ENCODE assay signal across 9 mouse cellular contexts in the genomic region with DNA sequence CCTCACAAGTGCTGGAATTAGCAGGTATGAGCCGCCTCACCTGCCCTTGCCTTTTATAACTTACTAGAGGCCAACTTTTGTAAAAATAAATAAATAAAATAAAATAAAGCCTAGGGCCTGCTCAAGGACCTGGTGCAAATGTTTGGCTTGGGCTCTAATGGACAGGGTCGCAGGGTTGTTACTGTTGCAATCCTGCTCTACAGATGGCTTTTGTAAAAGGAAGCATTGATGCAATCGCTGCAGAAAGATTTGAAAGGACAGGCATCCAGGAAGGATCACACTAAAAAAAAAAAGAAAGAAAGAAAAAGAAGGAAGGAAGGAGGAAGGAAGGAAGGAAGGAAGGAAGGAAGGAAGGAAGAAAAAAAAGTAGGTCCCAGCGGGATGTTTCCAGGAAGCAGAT. TPM values are rescaled to one million over a fixed set of nuclear protein-coding genes. Genes with fewer than 3 reads are reported as not detected.
DNase-seq lines count a peak whose midpoint lies in the region; ATAC-seq and TF ChIP-seq lines count a peak whose summit lies in the region.
"Had no signal": no experiment of that assay in that cellular context is flagged by ENCODE, and none has a peak within 500 bp of the region (broad histone marks: within the 10 kb centered on the region; RNA-seq: fewer than 3 reads in every experiment).

No protein-coding gene starts in this region.

- H3K4me3 ChIP-seq in heart, embryonic 13.5 days = peak overlapping the region; percentile 93
- H3K4me3 ChIP-seq in hindbrain, embryonic 15.5 days = peak overlapping the region; percentile 98
- H3K4me3 ChIP-seq in midbrain, embryonic 13.5 days (replicated peaks) = peak overlapping the region; percentile 91
- no peak overlapping the region for H3K4me3 ChIP-seq in gastrocnemius, adult 2 months

- intact Hi-C loops in gastrocnemius, adult 2 months (cut with DNase I) = no loop called here

- no peak for DNase-seq in heart, postnatal 4 days
- peak; percentile 10 for DNase-seq in adipocyte (ENCODE audit: low spot score)
- no peak for DNase-seq in spleen, postnatal 36 days (ENCODE audit: low spot score in 2 of 2)
- DNase-seq in gastrocnemius, adult 2 months = no peak
- DNase-seq in gastrocnemius, postnatal 10 days = no peak
- DNase-seq: kidney, adult 11 months had no signal

- no peaks in the 10 kb centered on the region for H3K9me3 ChIP-seq in heart, embryonic 13.5 days
- H3K9me3 ChIP-seq in hindbrain, embryonic 15.5 days = no peaks in the 10 kb centered on the region
- H3K9me3 ChIP-seq in midbrain, embryonic 13.5 days = no peaks in the 10 kb centered on the region

- H3K4me1 ChIP-seq in heart, embryonic 13.5 days = peaks cover 21% of the 10 kb centered on the region
- H3K4me1 ChIP-seq in hindbrain, embryonic 15.5 days (replicated peaks) = peaks cover 26% of the 10 kb centered on the region
- peaks cover 19% of the 10 kb centered on the region for H3K4me1 ChIP-seq in midbrain, embryonic 13.5 days (replicated peaks)

- no peak overlapping the region; the same call in 1 of the 2 replicates for H3K9ac ChIP-seq in heart, embryonic 13.5 days
- no peak overlapping the region for H3K9ac ChIP-seq in hindbrain, embryonic 15.5 days
- H3K9ac ChIP-seq in midbrain, embryonic 13.5 days (replicated peaks) = no peak overlapping the region

- H3K36me3 ChIP-seq in heart, embryonic 13.5 days = no peaks in the 10 kb centered on the region
- no peaks in the 10 kb centered on the region for H3K36me3 ChIP-seq in hindbrain, embryonic 15.5 days
- H3K36me3 ChIP-seq in midbrain, embryonic 13.5 days = no peaks in the 10 kb centered on the region

- peaks cover 42% of the 10 kb centered on the region for H3K27me3 ChIP-seq in heart, embryonic 13.5 days (replicated peaks)
- peaks cover 19% of the 10 kb centered on the region; the same call in 1 of the 2 replicates for H3K27me3 ChIP-seq in hindbrain, embryonic 15.5 days
- H3K27me3 ChIP-seq in midbrain, embryonic 13.5 days = peaks cover 27% of the 10 kb centered on the region; the same call in 1 of the 2 replicates

- H3K27ac ChIP-seq in heart, embryonic 13.5 days (replicated peaks) = no peak overlapping the region
- H3K27ac ChIP-seq in hindbrain, embryonic 15.5 days (replicated peaks) = peak overlapping the region; percentile 91; the same call in 1 of the 2 replicates
- H3K27ac ChIP-seq in midbrain, embryonic 13.5 days = no peak overlapping the region
- no peak overlapping the region for H3K27ac ChIP-seq in gastrocnemius, adult 2 months

- no peak for ATAC-seq in heart, embryonic 13.5 days (ENCODE audit: extremely low read depth, insufficient number of reproducible peaks, low FRiP score, low TSS enrichment)
- no peak for ATAC-seq in hindbrain, embryonic 15.5 days (ENCODE audit: low FRiP score, low read depth)
- no peak for ATAC-seq in midbrain, embryonic 13.5 days

- no peak for TF ChIP-seq CTCF in gastrocnemius, adult 2 months (IDR thresholded peaks at IDR 0.05)

- peak overlapping the region; percentile 88 for H3K4me2 ChIP-seq in heart, embryonic 13.5 days
- H3K4me2 ChIP-seq in hindbrain, embryonic 15.5 days = peak overlapping the region; percentile 89
- H3K4me2 ChIP-seq in midbrain, embryonic 13.5 days (replicated peaks) = peak overlapping the region; percentile 86

- 76% methylated on average over 4 of the region's 4 CpGs for WGBS in heart, embryonic 13.5 days
- 73% methylated on average over 4 of the region's 4 CpGs for WGBS in hindbrain, embryonic 15.5 days
- 75% methylated on average over 4 of the region's 4 CpGs for WGBS in midbrain, embryonic 13.5 days

RNA-seq across cellular contexts. Expression of gene Ccsap, which starts 0.4 kb away (rescaled TPM):
- polyA plus RNA-seq in heart, embryonic 13.5 days (2015; fragmentation: Nextera tagmentation; extraction: Ambion mirVana) = 2.5 TPM in 2 replicates
- total RNA-seq in heart, postnatal 4 days (2021) = 1 to 10 TPM; 4.6 to 5.4 TPM
- 5.7 and 6.2 TPM in 2 replicates for polyA plus RNA-seq in hindbrain, embryonic 15.5 days (2015; fragmentation: Nextera tagmentation; extraction: Ambion mirVana)
- polyA plus RNA-seq in midbrain, embryonic 13.5 days (2015; fragmentation: Nextera tagmentation; extraction: Ambion mirVana) = 4.0 and 5.1 TPM in 2 replicates
- under 1 TPM; 0.42 to 0.46 TPM for total RNA-seq in gastrocnemius, adult 2 months (2021)
- 1 to 10 TPM; 1.9 to 2.5 TPM for total RNA-seq in gastrocnemius, postnatal 10 days (2021)

RNA-seq across cellular contexts. Expression of gene Acta1, which starts 34.2 kb away (rescaled TPM):
- 292 and 377 TPM in 2 replicates for polyA plus RNA-seq in heart, embryonic 13.5 days (2015; fragmentation: Nextera tagmentation; extraction: Ambion mirVana)
- 100 to 1,000 TPM; 369 to 594 TPM for total RNA-seq in heart, postnatal 4 days (2021)
- 8.0 and 10.5 TPM in 2 replicates for polyA plus RNA-seq in hindbrain, embryonic 15.5 days (2015; fragmentation: Nextera tagmentation; extraction: Ambion mirVana)
- polyA plus RNA-seq in midbrain, embryonic 13.5 days (2015; fragmentation: Nextera tagmentation; extraction: Ambion mirVana) = 2.3 and 3.1 TPM in 2 replicates
- over 10,000 TPM; 45,578 to 47,175 TPM for total RNA-seq in gastrocnemius, adult 2 months (2021)
- over 10,000 TPM; 50,548 to 53,307 TPM for total RNA-seq in gastrocnemius, postnatal 10 days (2021)

RNA-seq across cellular contexts. Expression of gene Rab4a, which starts 54.6 kb away (rescaled TPM):
- 33.2 and 36.2 TPM in 2 replicates for polyA plus RNA-seq in heart, embryonic 13.5 days (2015; fragmentation: Nextera tagmentation; extraction: Ambion mirVana)
- 10 to 100 TPM in 1 of 2 experiments, 1 to 10 TPM in 1; 9.4 to 12.0 TPM for total RNA-seq in heart, postnatal 4 days (2021)
- 77.5 and 82.2 TPM in 2 replicates for polyA plus RNA-seq in hindbrain, embryonic 15.5 days (2015; fragmentation: Nextera tagmentation; extraction: Ambion mirVana)
- polyA plus RNA-seq in midbrain, embryonic 13.5 days (2015; fragmentation: Nextera tagmentation; extraction: Ambion mirVana) = 64.0 and 65.7 TPM in 2 replicates
- 10 to 100 TPM; 12.0 to 12.4 TPM for total RNA-seq in gastrocnemius, adult 2 months (2021)
- total RNA-seq in gastrocnemius, postnatal 10 days (2021) = 10 to 100 TPM; 11.7 to 14.1 TPM

Comparison
In these comparisons a context has a peak if more than half of its experiments do, and no peak if none do; other contexts are left out.
1. RNA of gene Acta1, which starts 34.2 kb away (total RNA-seq): 50,548 to 53,307 TPM in gastrocnemius, postnatal 10 days and 45,578 to 47,175 TPM in gastrocnemius, adult 2 months; 369 to 594 TPM in heart, postnatal 4 days; every median in the first group is over 10 times any median in the second.
2. Peak in every context shown above with its lines, with median percentiles within 50 percentile points of each other: H3K4me2 ChIP-seq.